Mouse (Mus musculus) liver, embryonic 14.5 days (tissue): ENCODE data around the gene Nrip1.

ENCODE experiments used
- CTCF ChIP-seq: IDR thresholded peaks from 2 replicates; pipeline ENCODE4 v1.5.1; 2016; ENCODE audit warnings: antibody characterized with exemption, low read depth, control low read depth
- EP300 ChIP-seq: IDR thresholded peaks from 2 replicates; pipeline ENCODE4 v1.6.1; 2016; ENCODE audit warnings: antibody characterized with exemption, low read depth

GRCm38 (mm10) chr16:76358757-76359156 is 14.9 kb downstream of the Nrip1 start:
- TF ChIP-seq CTCF, result no peak
- TF ChIP-seq EP300, result no peak
